Mouse (Mus musculus) common myeloid progenitor, adult 5-6 weeks (primary cell): Measurements from ENCODE around the gene Myo19. TPM values are rescaled to one million over a fixed set of nuclear protein-coding genes. Genes with fewer than 3 reads are reported as not detected.
"Not testable (repeated sequence)": the region's sequence is repeated elsewhere in the genome, so short reads cannot be mapped to it uniquely, and the experiment has no call there.

ENCODE experiments used
- ATAC-seq: replicated peaks from 2 replicates; pipeline ENCODE4 v1.8.0; 2016; ENCODE audit warnings: low read depth, mild to moderate bottlenecking, moderate TSS enrichment, inconsistent platforms; ENCODE audit not compliant: poor library complexity, severe bottlenecking
- total RNA-seq: library from RNA; stranded (forward); fragments of 200-1000, 187-1606 nt; gene quantifications from 2 replicates; pipeline ENCODE4 v1.2.3, GENCODE M21; 2017

Gene Myo19
- 3.9 and 4.9 TPM in 2 replicates for total RNA-seq

GRCm38 (mm10) chr11:84879772-84880464 is at the start of gene Myo19, which contains the start of gene Pigw:
Myo19 (plus strand) TSS chr11:84880148.
Pigw (minus strand) TSS chr11:84880285.
- peak; percentile 71 for ATAC-seq

- ATAC-seq = no peak
Observed at GRCm38 (mm10) chr11:84839330-84839729, 40.6 kb upstream of the Myo19 start.

GRCm38 (mm10) chr11:84846741-84847474 is 33.0 kb upstream of the Myo19 start:
- ATAC-seq = no peak

GRCm38 (mm10) chr11:84847475-84848090 is 32.4 kb upstream of the Myo19 start:
- no peak for ATAC-seq

- ATAC-seq = no peak
Observed at GRCm38 (mm10) chr11:84855285-84855684, 24.7 kb upstream of the Myo19 start.

- ATAC-seq = no peak
Observed at GRCm38 (mm10) chr11:84865268-84865667, 14.7 kb upstream of the Myo19 start.

- no peak for ATAC-seq
Observed at GRCm38 (mm10) chr11:84867586-84867985, 12.4 kb upstream of the Myo19 start.

GRCm38 (mm10) chr11:84868786-84869259 is 11.1 kb upstream of the Myo19 start:
- no peak for ATAC-seq

GRCm38 (mm10) chr11:84869537-84870232 is 10.3 kb upstream of the Myo19 start:
- peak; percentile 78 for ATAC-seq

- ATAC-seq = peak; percentile 61
Observed at GRCm38 (mm10) chr11:84870337-84871043, 9.5 kb upstream of the Myo19 start, which contains the start of gene Ggnbp2. Ggnbp2 (minus strand) TSS chr11:84870817.

- no peak for ATAC-seq
Observed at GRCm38 (mm10) chr11:84871046-84871445, 8.9 kb upstream of the Myo19 start.

- no peak for ATAC-seq
Observed at GRCm38 (mm10) chr11:84871548-84872069, 8.3 kb upstream of the Myo19 start.

GRCm38 (mm10) chr11:84873042-84873833 is 6.7 kb upstream of the Myo19 start:
- no peak for ATAC-seq

GRCm38 (mm10) chr11:84876020-84876419 is 3.9 kb upstream of the Myo19 start:
- ATAC-seq = not testable (repeated sequence)

- no peak for ATAC-seq
Observed at GRCm38 (mm10) chr11:84879007-84879771, 759 bp upstream of the Myo19 start.

GRCm38 (mm10) chr11:84880465-84880961 is 565 bp downstream of the Myo19 start:
- peak; percentile 42 for ATAC-seq

- no peak for ATAC-seq
Observed at GRCm38 (mm10) chr11:84880971-84881370, 1.0 kb downstream of the Myo19 start.

- no peak for ATAC-seq
Observed at GRCm38 (mm10) chr11:84882346-84882745, 2.4 kb downstream of the Myo19 start.
